Mouse (Mus musculus): ENCODE measurements around the gene Gsto2.

DNA sequence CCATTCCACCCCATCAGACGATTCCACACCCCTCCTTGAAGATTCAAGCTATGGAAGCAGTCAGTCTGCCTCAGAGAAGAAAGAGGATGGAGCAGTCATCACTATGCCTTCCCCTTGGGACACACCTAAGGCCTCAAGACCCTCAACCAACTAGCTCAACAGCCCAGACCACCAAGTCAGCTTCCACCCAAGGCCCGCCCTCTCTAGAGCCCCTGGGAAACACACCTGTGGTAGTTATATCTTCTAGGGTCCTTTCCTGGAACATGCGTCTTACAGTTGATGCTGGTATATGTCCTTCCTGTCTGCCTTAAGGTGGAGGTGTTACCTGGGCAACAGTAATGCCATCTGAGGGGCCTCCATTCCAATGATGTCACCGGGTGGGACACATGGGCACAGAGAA is 48.9 kb downstream of the Gsto2 start:
- TF ChIP-seq CTCF (IDR thresholded peaks at IDR 0.05; ENCODE audit: low read depth) (no peak), EP300 (IDR thresholded peaks at IDR 0.05; ENCODE audit: low read depth) (no peak)
